Mouse (Mus musculus) neural tube, embryonic 10.5 days (tissue): ENCODE measurements around the gene Tigd4.

Experiments used
- DNase-seq: peaks from one replicate; pipeline ENCODE4 v3.0.0-alpha.2; 2017; ENCODE audit warnings: low spot score; ENCODE audit errors: extremely low spot score

Tigd4 gene

DNA sequence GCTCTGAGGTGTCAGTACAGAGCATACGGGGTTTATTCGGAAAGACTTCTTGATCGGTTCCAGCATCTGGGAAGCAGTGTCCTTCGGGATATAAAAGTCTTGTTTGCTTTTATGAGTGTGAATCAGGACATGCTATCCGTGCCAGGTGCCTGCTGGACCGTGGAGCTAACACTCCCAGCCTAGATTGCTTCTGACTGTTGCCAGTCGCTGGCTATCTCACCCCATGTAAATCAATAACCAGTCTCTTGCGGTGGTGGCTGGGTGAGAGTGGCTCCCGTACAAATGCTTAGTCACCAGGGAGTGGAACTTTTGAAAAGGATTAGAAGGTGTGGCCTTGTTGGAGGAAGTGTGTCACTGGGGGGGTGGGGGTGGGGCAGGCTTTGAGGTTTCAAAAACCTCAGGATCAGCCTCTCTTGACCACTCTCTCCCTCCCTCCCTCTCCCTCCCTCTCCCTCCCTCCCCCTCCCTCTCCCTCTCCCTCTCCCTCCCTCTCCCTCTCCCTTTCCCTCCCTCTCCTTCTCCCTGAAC, 16.9 kb downstream of the Tigd4 start:
- no peak for DNase-seq

DNA sequence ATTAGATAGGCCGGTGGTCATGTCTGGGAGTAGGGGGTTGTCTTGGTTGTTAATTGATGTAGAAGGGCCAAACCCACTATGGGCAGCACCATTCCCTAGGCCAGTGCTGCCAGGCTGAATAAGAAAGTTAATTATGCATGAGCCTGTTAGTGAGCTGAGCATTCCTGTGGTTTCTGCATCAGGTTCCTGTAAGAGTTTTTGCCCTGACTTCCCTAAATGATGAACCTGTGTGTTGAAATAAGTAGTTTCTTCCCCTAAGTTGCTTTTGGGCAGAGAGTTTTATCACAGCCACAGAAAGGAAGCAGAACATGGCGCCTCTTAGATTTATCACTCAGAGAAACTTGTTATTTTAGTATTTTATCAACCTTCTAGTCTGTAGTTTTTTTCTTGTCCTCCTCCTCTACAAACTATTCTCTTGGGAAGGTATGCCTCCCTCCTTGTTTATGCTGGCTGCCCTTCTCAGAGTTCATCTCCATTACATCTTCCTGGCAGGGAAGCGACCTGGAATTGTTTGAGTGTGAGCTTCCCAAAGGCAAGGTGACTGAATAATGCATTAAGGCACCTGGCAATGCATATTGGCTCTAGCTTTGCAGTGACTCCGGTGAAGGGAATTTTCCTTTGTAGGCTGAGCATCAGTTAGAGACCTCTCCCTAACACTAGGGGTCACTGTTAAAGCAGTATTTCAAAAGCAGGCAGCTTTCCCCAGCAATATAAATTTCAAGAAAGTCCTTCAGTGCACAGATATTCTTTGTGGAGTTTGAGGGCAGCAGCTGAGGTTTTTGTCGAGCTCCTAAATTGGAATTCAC, 21.9 kb downstream of the Tigd4 start:
- no peak for DNase-seq

DNA sequence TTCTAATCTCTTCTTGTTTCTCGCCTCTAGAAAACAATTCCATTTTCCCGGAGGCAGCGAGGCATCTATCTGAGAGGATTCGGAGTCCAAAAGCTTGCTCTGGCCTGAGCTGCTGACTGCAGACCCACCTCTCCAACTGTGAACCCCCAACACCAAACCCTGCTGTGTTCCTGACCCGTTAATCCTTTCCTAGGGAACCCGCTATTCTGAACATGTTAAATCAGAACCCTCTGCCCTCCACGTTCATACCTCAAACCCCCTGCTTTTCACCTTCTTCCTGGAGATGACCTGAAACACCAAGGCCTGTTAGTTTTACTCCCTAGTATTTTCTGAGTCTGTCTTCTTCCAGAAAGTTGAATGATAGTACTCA, 22.5 kb downstream of the Tigd4 start:
- no peak for DNase-seq

DNA sequence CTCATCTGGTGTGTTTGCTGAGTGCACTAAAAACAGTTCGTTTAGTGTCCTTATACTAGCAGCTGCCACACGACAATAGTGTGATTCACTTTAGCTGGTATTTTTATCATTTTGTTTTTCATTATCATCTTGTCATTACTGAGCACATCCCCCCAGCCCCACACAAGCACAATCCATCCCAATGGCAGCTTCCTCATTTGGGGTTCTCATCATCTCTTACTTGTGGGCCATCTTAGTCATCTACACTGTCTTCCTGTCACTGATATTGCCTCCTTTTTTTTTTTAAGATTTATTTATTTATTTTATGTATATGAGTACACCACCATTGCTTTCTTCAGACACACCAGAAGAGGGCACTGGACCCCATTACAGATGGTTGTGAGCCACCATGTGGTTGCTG, 25.3 kb downstream of the Tigd4 start:
- no peak for DNase-seq

DNA sequence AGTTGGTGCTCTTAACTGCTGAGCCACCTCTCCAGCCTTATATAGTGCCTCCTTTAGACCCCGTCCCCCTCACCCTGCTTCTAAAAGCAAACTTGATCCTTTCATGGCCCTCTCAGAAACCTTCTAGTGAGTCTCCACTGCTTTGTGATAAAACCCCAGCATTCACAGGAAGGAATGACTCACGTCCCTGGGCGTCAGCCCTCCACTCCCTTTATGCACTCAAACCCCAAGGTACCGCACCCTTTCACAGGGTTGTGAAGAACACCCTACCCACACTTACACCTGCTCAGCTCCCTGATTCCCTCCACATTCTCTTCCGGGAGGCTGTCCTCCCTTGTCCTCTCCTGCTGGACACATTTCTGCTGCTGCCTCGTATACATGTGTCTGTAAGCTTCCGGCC, 25.7 kb downstream of the Tigd4 start:
- no peak for DNase-seq

DNA sequence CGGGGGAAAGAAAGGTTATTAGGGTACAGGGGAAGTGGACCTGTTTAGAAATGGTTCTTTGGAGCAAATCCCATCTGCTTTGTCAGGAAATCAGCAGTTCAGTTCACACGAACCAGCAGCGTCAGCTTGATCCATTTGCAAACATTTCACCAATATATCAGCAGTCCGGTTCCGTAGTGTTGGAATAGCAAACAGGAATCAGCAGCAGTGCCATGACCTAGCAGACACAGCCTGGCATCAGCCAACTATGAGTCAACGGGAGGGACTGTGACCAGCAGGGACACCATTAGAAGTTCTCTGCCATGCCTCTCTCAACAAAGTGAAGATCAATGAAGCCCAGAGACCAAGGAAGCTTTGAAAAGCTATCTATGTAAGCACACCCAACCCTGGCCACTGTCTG, 26.4 kb downstream of the Tigd4 start:
- no peak for DNase-seq

DNA sequence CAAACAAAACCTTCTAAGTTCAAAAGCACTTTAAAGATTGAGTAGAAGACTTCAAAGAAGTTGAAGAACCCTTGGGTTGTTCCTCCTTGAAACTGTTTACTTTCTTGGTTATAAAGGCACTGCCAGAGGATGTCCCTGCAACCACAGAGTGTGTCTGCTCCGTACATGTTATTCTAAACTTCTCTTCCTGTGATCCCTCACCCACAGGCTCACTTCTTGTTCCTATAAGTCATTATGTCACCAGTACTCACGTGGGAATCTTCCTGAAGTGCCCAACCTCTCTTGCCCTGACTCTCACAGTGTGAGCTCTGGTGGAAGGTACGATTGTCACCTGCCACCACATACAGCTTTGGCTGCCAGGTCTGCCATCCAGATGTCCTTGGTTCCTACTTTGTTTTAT, 28.7 kb downstream of the Tigd4 start:
- no peak for DNase-seq

DNA sequence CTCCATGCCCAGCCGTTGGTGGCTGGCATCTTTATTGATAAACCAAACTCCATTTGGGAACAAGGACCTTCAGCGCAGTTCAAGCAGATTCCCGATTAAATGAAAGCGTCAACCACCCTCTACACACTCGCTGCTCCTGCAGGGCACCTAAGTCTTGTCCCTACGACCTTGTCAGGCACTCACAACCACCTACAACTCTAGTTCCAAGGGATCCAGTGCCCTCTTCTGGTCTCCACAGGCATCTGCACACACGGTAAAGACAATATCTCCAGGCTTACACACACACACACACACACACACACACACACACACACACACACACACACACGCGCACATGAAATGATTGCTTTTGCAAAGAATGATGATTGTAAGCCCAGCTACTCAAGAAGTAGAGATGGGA, 38.2 kb downstream of the Tigd4 start:
- no peak for DNase-seq

DNA sequence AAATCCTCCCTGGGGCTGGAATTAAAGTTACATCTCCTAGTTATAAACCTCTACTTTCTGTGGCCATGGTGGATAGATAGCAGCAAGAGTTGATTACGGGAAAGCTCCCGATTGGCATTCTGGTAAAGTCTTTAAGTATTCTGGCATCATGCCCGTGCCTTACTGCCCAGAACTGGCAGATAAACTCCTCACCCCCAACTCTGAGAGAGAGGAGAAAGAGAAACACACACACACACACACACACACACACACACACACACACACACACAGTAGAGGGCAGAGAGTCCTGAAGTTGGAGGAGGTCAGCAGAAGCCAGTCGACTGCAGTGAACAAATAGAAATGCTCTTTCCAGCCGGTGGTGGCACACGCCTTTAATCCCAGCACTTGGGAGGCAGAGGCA, 43.7 kb downstream of the Tigd4 start:
- no peak for DNase-seq

DNA sequence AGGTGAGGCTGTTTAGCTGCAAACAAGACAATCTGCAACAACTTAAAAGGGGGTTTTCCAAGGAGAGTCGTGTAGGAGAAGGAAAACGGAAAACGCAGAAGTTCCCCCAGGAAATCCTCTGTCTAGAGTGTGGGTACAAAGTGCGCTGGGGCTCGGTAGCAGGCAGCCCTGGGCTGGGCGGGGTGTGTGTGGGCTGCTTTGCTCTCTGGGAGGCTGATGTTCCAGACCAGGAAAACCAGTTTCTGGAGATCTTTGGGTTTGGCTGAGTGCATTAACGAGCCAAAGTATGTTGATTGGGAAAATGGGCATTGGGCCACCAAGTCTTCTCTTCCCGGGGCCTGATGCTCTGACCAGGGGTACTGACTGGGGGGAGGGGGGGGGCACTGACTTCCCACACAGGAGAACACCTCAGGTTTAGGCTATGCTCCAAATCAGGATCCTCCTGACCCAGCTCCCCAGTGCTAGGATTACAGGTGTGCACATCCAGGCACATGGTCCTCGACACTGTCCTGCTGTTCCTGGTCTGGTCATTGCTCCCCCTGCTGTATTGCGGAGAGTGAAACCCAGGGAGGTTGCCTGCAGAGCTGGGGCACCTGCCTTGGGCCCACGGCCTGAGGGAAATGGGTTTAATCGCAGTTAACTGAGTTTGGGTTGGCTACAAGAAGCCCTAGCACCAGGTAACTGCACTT, 44.7 kb downstream of the Tigd4 start:
- DNase-seq, result no peak

DNA sequence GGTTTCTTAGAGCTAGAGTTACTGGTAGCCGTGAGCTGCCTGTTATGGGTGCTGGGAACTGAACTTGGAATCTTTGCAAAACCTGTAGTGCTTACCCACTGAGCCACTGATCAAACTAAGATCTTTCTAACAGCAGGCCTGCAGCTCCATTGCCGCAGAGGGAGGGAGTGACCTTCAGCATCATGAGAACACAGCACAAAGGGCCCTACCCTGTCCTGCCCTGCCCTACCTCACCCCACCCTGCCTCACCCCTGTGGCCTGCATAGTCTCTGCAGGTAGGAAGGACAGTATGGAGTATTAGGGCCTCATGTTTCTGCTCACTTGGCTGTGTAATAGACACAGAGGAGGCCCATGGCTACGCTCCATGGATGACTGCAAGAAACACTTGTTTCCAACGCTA, 45.5 kb downstream of the Tigd4 start:
- no peak for DNase-seq

DNA sequence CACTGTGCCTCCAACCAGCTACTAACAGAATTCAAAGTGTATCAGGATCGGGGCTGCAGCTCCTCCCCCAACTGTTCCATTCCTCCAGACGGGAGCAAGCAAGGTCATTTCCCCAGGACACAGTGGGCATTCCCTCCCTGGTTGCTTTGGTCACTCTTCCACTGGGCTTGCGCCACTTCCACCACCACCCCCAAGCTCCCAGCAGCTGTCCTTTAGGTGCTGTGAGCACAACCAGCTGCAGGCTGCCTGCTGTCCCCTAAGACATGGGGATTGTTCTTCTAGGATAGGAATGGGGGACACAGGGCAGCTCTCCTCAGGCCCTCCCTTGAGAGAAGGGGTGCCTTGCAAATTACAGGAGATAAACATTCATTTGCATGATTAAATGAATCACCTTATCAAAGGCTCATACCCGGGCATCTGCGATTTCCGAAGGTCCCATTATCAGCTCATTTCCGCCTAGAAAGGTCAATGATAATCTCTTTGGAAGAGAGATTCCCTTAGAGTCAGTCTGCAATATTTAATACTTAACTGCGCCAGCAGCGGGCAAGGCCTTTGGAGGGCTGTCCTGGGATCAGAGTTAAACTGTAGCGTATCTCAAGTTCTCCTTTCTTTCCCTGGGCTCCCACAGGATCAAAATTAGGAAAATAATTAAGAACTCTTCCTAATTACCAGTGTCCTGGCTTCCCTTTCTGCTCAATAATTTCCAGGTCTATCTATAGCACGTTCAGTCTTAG, 46.6 kb downstream of the Tigd4 start:
- no peak for DNase-seq

DNA sequence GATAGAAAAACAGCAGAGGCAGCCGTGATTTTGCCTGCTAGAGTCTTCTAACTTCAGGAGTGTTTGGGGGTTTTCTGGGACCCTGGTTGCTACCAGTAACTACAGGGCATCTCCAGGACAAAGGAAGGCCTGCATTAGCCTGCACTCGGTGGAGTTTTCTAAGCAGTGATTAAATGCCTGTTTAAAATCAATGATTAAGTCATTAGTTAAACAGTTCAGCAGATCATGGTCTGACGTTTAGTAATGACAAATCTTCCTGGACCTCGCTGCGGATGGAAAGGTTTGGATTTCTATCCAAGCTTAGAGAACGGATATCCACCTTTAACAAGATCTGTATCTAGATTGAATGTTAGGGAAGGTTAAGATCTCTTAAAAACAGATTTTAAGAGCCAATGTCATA, 47.2 kb downstream of the Tigd4 start:
- no peak for DNase-seq

DNA sequence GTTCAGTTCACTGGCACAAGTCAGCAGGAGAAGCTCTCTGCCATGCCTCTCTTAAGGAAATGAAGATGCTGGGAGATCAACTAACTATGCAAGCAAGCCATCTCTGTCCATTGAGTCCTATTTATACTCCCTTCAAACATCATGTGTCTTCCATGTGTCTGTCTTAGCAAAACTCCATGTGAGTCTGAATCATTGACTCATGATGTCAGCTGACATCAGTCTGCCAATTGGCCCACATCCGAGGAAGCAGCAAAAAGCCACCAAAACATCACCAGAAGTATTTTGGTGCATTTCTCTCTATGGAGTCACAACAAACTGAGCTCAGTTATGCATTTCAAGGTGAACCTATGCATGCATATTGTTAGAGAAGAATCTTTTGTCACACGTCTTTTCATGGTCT, 48.0 kb downstream of the Tigd4 start:
- no peak for DNase-seq

DNA sequence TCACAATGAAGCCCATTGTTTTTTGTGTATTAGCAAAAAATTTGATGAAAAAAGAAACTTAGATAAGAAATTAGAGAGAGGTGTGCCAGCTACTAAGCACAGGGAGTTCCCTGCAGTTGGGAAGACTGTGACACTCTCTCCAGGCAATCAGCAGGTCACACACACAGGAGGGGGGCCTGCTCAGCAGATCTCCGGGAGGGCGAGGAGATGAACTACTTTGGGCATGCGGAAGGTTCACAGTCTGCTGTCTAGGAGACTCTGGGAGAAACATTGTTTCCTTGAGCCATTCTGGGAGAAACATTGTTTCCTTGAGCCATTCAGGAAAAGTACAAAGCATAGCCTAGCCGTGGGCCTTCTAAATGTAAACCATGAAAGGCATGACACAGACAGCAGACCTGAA, 49.6 kb downstream of the Tigd4 start:
- DNase-seq, result no peak

DNA sequence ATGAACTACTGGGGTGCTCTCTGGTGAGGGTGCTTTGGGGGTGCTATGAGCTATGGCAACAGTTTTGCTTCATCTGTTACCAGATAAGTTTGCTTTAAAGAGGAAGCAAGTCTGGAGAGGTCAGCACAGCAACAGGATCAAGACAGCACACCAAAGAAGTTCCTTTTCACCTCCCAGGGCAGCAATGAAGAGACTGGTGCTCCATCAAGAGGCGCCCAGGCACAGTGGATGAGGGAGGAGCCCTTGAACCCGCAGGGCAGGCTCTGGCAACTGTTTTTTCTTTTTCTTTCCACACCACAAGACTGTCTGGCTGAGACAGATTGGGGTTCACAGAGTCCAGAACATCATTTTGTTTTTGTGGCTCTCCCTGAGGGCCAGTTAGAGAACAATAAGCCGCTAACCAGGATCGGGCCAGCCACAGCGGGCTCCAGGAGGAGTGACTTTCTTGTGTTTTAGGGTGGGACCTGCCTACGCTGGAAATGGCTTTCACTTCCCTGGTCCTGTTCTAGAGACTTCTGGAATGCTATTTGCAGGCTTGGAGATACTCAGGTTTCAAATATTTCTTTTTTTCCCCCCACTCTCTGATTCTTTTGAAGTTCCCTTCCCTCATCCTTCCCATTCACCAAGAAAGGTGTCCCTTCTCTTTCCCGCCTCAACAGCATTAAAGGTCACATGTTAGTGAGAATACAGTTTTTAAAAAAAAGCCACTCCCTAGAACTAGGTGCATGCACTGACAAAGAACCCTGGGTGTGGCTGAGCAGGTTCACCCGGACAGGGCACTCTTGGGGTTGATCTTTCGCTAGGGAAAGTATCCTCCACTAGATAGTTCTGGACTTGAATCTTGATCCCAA, 52.0 kb downstream of the Tigd4 start:
- no peak for DNase-seq

DNA sequence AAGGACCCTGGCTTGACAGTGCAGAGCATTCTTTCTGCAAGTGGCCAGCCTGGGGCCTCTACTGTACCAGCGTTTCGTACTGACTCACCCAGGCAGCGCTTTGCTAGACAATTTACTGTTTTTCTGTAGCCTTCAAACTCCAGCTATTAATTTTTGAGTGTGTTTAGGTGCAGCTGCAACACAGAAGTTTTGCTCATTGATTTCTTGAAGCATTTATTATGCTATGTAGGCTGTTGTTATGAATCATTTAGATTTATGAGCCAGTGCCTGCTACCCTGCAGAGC, 52.6 kb downstream of the Tigd4 start:
- no peak for DNase-seq

DNA sequence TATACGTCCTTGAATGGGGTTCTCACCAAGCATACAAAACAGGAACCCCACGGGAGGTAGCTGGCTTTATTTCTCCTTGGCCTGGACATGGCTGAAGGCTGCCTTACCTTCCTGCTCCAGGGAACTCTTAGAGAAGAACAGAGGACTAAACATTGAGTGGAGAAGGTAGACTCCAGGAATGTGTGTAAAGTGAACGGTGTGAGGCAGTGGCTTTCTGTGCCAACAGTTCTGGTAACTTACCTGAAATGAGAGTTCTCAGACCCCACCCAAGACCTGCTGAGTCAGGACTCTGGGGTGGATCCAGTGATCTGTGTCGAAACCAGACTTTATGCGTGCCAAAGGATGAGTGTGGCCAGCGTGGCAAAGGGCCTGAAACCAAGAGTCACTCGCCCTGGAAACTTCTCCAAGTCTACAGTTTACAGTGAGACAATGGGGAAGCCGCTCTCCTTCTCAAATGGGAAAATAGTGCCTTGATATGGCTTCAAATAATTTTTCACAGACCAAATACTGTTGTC, 53.0 kb downstream of the Tigd4 start:
- DNase-seq, result no peak
